Mouse (Mus musculus) neutrophil, adult 5-6 weeks (primary cell): ENCODE data around the gene Tmem56. TPM values are rescaled to one million over a fixed set of nuclear protein-coding genes. Genes with fewer than 3 reads are reported as not detected.

Experiments used
- total RNA-seq: library from RNA; stranded (forward); fragments of 200-1000 nt; gene quantifications from 2 replicates; pipeline ENCODE4 v1.2.3, GENCODE M21; 2017

Gene Tmem56
- total RNA-seq, 1 experiment from 2014 or later, result 1.4 TPM

Other genes with a start within 250 kb of the Tmem56 start
- gene Rwdd3, start 111.4 kb downstream of the Tmem56 start, total RNA-seq, result 6.5 and 11.5 TPM in 2 replicates
- gene Alg14, start 8.7 kb upstream of the Tmem56 start, total RNA-seq, result 3.6 and 4.8 TPM in 2 replicates
- 91.2 and 97.6 TPM in 2 replicates for gene Cnn3, start 143.4 kb upstream of the Tmem56 start, total RNA-seq
- gene Slc44a3, start 249.3 kb upstream of the Tmem56 start, total RNA-seq, result 0.25 TPM in 1 of 2 replicates, not detected in the other